Mouse (Mus musculus) ES-E14 (cell line): ENCODE results near the gene Hist1h4i.

ENCODE experiments used
- HCFC1 ChIP-seq: IDR thresholded peaks from 2 replicates; pipeline ENCODE4 v1.6.1; 2012; ENCODE audit warnings: low read length, inconsistent platforms, borderline replicate concordance; ENCODE audit not compliant: insufficient read depth
- ZC3H11A ChIP-seq: IDR thresholded peaks from 2 replicates; pipeline ENCODE4 v1.6.1; 2012; ENCODE audit warnings: low read depth, mild to moderate bottlenecking, inconsistent platforms, low read length, borderline replicate concordance
- ZNF384 ChIP-seq: IDR thresholded peaks from 2 replicates; pipeline ENCODE4 v1.6.1; 2012; ENCODE audit warnings: low read depth, low read length, inconsistent platforms

GRCm38 (mm10) chr13:22013716-22014115 lies 27.4 kb downstream of the Hist1h4i start:
- TF ChIP-seq ZNF384 (no peak), HCFC1 (no peak), ZC3H11A (no peak)
